Mouse (Mus musculus) urinary bladder, adult 18-20 months (tissue): ENCODE results near the gene Sema6d.
"Not testable (repeated sequence)": the region's sequence is repeated elsewhere in the genome, so short reads cannot be mapped to it uniquely, and the experiment has no call there.

Experiments
- DNase-seq, 2 experiments: peaks; one replicate each; pipeline ENCODE4 v3.0.0; 2022; ENCODE audit warnings: low spot score in 2 of 2, mixed read lengths in 2 of 2

The Sema6d gene

GRCm38 (mm10) chr2:124293601-124294000 lies 203.8 kb downstream of the Sema6d start:
- DNase-seq, result no peak

- no peak for DNase-seq
Observed at GRCm38 (mm10) chr2:124298351-124298750, 208.6 kb downstream of the Sema6d start.

GRCm38 (mm10) chr2:124298872-124299271 lies 209.1 kb downstream of the Sema6d start:
- no peak for DNase-seq

- no peak for DNase-seq
Observed at GRCm38 (mm10) chr2:124308605-124309004, 218.8 kb downstream of the Sema6d start.

GRCm38 (mm10) chr2:124309361-124310128 lies 219.8 kb downstream of the Sema6d start:
- peak in 1 of 2 experiments; percentile 11 for DNase-seq

GRCm38 (mm10) chr2:124322528-124323215 lies 232.9 kb downstream of the Sema6d start:
- no peak for DNase-seq

GRCm38 (mm10) chr2:124324107-124324724 lies 234.4 kb downstream of the Sema6d start:
- DNase-seq, result no peak

- DNase-seq, result no peak
Observed at GRCm38 (mm10) chr2:124329473-124330130, 239.8 kb downstream of the Sema6d start.

GRCm38 (mm10) chr2:124332890-124333289 lies 243.1 kb downstream of the Sema6d start:
- no peak for DNase-seq

- DNase-seq, result not testable (repeated sequence)
Observed at GRCm38 (mm10) chr2:124334655-124335054, 244.9 kb downstream of the Sema6d start.

- DNase-seq, result no peak
Observed at GRCm38 (mm10) chr2:124338296-124338695, 248.5 kb downstream of the Sema6d start.

GRCm38 (mm10) chr2:124354191-124354590 lies 264.4 kb downstream of the Sema6d start:
- no peak for DNase-seq

- no peak for DNase-seq
Observed at GRCm38 (mm10) chr2:124354716-124355115, 264.9 kb downstream of the Sema6d start.

GRCm38 (mm10) chr2:124369291-124369690 lies 279.5 kb downstream of the Sema6d start:
- no peak for DNase-seq

- peak; percentile 6 to 17 for DNase-seq
Observed at GRCm38 (mm10) chr2:124369991-124370390, 280.2 kb downstream of the Sema6d start.

GRCm38 (mm10) chr2:124371363-124371762 lies 281.6 kb downstream of the Sema6d start:
- DNase-seq, result no peak

- no peak for DNase-seq
Observed at GRCm38 (mm10) chr2:124385053-124385452, 295.3 kb downstream of the Sema6d start.

GRCm38 (mm10) chr2:124385722-124386121 lies 296.0 kb downstream of the Sema6d start:
- no peak for DNase-seq

- no peak for DNase-seq
Observed at GRCm38 (mm10) chr2:124388269-124388668, 298.5 kb downstream of the Sema6d start.

- DNase-seq, result no peak
Observed at GRCm38 (mm10) chr2:124396733-124397132, 307.0 kb downstream of the Sema6d start.

- no peak for DNase-seq
Observed at GRCm38 (mm10) chr2:124397304-124397703, 307.5 kb downstream of the Sema6d start.

GRCm38 (mm10) chr2:124399611-124400010 lies 309.8 kb downstream of the Sema6d start:
- no peak for DNase-seq
